Mouse (Mus musculus): Measurements from ENCODE around the gene Nlrc3. TPM values are rescaled to one million over a fixed set of nuclear protein-coding genes. Genes with fewer than 3 reads are reported as not detected.
"Not testable (repeated sequence)": the region's sequence is repeated elsewhere in the genome, so short reads cannot be mapped to it uniquely, and the experiment has no call there.

Gene Nlrc3
- polyA plus RNA-seq, 1 experiment from 2014 or later = 0.87 TPM

DNA sequence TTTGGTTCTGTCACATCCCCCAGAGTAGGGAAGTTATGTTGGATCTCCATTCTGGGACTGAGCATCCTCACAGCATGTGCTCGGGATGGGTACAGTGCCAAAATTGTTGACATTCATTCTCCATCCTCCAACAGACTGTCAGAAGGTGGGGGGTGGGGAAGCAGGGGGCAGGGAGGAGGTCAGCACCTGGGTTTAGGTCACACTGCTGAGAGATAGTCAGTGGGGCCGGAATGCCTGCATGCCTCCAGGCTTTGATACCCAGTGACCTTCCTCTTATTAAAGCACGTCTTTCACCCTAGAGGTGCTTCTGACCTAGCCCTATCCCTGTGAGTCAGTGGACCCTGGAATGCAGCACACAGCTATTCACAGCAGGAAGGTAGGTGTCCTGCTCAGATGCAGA, 280 bp upstream of the Nlrc3 start:
- Histone ChIP-seq H3K27me3 (no peaks in the 10 kb centered on the region), H3K27ac (replicated peaks) (no peak overlapping the region), H3K4me1 (no peaks in the 10 kb centered on the region), H3K9me3 (replicated peaks) (no peaks in the 10 kb centered on the region), H3K9ac (no peak overlapping the region), H3K4me2 (replicated peaks) (no peak overlapping the region), H3K36me3 (peaks cover 38% of the 10 kb centered on the region), H3K4me3 (replicated peaks) (no peak overlapping the region)
- 22% methylated on average over 3 of the region's 3 CpGs for WGBS
- ATAC-seq (ENCODE audit: insufficient number of reproducible peaks, low FRiP score, low TSS enrichment, low read depth) = no peak

- no peaks in the 10 kb centered on the region for H3K4me1 ChIP-seq
- no peak overlapping the region for H3K9ac ChIP-seq
- no peaks in the 10 kb centered on the region for H3K27me3 ChIP-seq
- no peak overlapping the region for H3K4me2 ChIP-seq (replicated peaks)
- no peak overlapping the region for H3K27ac ChIP-seq (replicated peaks)
- no peak for ATAC-seq (ENCODE audit: insufficient number of reproducible peaks, low FRiP score, low TSS enrichment, low read depth)
- WGBS = 84% methylated on average over 7 of the region's 7 CpGs
- no peaks in the 10 kb centered on the region for H3K9me3 ChIP-seq (replicated peaks)
- H3K36me3 ChIP-seq = peaks cover 28% of the 10 kb centered on the region
- H3K4me3 ChIP-seq (replicated peaks) = no peak overlapping the region
Measured at GRCm38 (mm10) chr16:3975658-3976057, 774 bp downstream of the Nlrc3 start.

DNA sequence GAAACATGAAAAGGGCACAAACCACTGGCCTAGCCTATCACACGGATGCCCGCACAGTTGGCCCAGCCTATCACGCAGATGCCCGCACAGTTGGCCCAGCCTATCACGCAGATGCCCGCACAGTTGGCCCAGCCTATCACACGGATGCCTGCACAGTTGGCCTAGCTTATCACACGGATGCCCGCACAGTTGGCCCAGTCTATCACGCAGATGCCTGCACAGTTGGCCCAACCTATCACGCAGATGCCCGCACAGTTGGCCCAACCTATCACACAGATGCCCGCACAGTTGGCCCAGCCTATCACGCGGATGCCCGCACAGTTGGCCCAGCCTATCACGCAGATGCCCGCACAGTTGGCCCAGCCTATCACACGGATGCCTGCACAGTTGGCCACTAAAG, 2.0 kb downstream of the Nlrc3 start:
- 91% methylated on average over 19 of the region's 19 CpGs for whole genome bisulfite sequencing
- not testable (repeated sequence) for H3K4me3 ChIP-seq (replicated peaks); ATAC-seq (ENCODE audit: insufficient number of reproducible peaks, low FRiP score, low TSS enrichment, low read depth); H3K9me3 ChIP-seq (replicated peaks); H3K27me3 ChIP-seq; H3K9ac ChIP-seq; H3K4me1 ChIP-seq; H3K4me2 ChIP-seq (replicated peaks); H3K27ac ChIP-seq (replicated peaks)
- H3K36me3 ChIP-seq = peaks cover 16% of the 10 kb centered on the region

DNA sequence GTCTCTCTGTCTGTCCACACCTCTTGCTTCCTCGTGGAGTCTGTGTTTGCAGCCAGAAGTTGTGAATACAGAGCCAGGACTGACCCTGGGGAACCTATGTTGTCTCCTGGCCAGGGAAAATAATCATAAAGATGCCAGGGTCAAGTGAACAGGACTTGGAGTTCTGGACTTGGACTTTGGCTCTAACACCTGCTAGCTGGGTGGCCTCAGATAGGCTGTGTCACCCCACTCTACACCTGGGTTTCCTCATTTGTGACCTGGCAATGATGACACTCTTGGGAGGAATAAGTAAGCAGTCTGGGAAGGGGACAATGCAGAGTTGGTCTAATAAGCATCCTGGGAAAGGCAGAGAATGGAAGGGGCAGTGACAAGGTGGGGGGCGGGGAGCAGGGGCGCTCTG, 10.9 kb downstream of the Nlrc3 start:
- Histone ChIP-seq H3K4me2 (replicated peaks) (no peak overlapping the region), H3K4me1 (no peaks in the 10 kb centered on the region), H3K27me3 (no peaks in the 10 kb centered on the region), H3K36me3 (no peaks in the 10 kb centered on the region), H3K9ac (no peak overlapping the region), H3K27ac (replicated peaks) (no peak overlapping the region), H3K9me3 (replicated peaks) (no peaks in the 10 kb centered on the region), H3K4me3 (replicated peaks) (no peak overlapping the region)
- WGBS = 78% methylated on average over 3 of the region's 3 CpGs
- ATAC-seq (ENCODE audit: insufficient number of reproducible peaks, low FRiP score, low TSS enrichment, low read depth) = no peak

- no peaks in the 10 kb centered on the region for H3K36me3 ChIP-seq
- ATAC-seq (ENCODE audit: insufficient number of reproducible peaks, low FRiP score, low TSS enrichment, low read depth) = 0 out of 2 replicates have a peak, but pooled peaks have one; percentile 51
- 70% methylated on average over 10 of the region's 10 CpGs for WGBS
- H3K4me1 ChIP-seq = no peaks in the 10 kb centered on the region
- H3K4me2 ChIP-seq (replicated peaks) = no peak overlapping the region
- H3K27ac ChIP-seq (replicated peaks) = no peak overlapping the region
- H3K4me3 ChIP-seq (replicated peaks) = no peak overlapping the region
- H3K9ac ChIP-seq = no peak overlapping the region
- H3K27me3 ChIP-seq = no peaks in the 10 kb centered on the region
- no peaks in the 10 kb centered on the region for H3K9me3 ChIP-seq (replicated peaks)
Measured at GRCm38 (mm10) chr16:3964990-3965389, 11.4 kb downstream of the Nlrc3 start.

DNA sequence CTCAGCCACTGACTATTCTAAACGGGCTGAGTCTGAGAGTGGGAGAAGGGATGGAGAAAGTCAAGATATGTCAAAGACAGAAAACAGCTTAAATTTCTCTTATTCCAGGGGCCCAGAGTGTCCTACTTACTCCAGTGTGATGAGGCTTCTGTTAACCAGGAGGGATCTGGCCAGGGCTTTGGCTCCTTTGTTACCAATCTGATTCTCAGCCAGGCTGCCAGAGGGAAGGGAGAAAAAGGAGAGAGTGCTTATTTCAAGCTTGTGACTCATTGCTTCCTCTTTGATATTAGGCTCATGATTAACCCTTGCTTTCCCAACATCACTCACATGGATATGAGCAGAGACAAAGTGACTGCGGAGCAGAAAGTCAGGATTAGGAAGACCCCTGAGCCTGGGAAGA, 17.2 kb downstream of the Nlrc3 start:
- H3K4me2 ChIP-seq (replicated peaks) = no peak overlapping the region

DNA sequence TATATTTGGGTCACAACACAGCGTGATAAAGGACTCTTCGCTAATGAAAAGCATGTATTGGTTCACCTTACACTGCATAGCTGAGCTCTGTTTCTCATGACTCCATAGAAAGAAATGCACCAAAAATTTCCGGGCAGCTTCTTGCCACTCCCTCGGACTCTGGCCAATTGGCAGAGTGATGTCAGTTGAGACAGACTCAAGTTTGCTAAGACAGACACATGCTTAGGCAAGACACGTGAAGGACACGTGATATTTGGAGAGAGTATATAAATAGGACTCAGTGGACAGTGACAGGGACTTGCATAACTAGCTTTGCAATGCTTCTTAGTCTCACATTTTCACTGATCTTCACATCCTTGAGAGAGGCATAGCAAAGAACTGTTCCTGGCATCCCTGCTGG, 20.1 kb downstream of the Nlrc3 start:
- no peaks in the 10 kb centered on the region for H3K4me1 ChIP-seq
- WGBS = 73% methylated on average over 6 of the region's 6 CpGs
- H3K27me3 ChIP-seq = no peaks in the 10 kb centered on the region
- H3K9ac ChIP-seq = no peak overlapping the region
- H3K4me2 ChIP-seq (replicated peaks) = no peak overlapping the region
- no peaks in the 10 kb centered on the region for H3K9me3 ChIP-seq (replicated peaks)
- H3K4me3 ChIP-seq (replicated peaks) = no peak overlapping the region
- no peak overlapping the region for H3K27ac ChIP-seq (replicated peaks)
- ATAC-seq (ENCODE audit: insufficient number of reproducible peaks, low FRiP score, low TSS enrichment, low read depth) = no peak
- no peaks in the 10 kb centered on the region for H3K36me3 ChIP-seq

More for the DNA sequence above, 17.2 kb downstream of the Nlrc3 start:
- Histone ChIP-seq H3K27me3 (no peaks in the 10 kb centered on the region), H3K9me3 (replicated peaks) (no peaks in the 10 kb centered on the region), H3K9ac (no peak overlapping the region), H3K4me1 (no peaks in the 10 kb centered on the region), H3K27ac (replicated peaks) (no peak overlapping the region), H3K36me3 (no peaks in the 10 kb centered on the region), H3K4me3 (replicated peaks) (no peak overlapping the region)
- no peak for ATAC-seq (ENCODE audit: insufficient number of reproducible peaks, low FRiP score, low TSS enrichment, low read depth)
- WGBS = 60% methylated on average over 2 of the region's 2 CpGs

DNA sequence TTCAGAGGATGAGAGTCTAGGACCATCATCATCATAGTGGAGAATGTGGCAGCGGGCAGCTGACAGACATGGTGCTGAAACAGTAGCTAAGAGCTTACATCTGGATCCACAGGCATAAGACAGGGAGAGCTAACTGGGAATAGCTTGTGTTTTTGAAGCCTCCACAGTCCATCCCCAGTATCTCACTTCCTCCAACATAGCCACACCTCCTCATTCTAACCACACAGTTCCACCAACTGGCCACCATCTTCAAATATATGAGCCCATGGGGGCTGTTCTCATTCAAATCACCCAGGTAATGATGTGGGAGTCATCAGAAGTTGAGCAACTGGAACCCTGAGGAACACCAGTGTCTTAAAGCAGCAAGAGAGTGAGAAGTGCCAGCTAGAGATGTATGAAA, 25.3 kb downstream of the Nlrc3 start:
- H3K4me3 ChIP-seq (replicated peaks) = no peak overlapping the region
- no peaks in the 10 kb centered on the region for H3K36me3 ChIP-seq
- no peak overlapping the region for H3K27ac ChIP-seq (replicated peaks)
- H3K4me1 ChIP-seq = no peaks in the 10 kb centered on the region
- WGBS = 73% methylated on average over 1 of the region's 1 CpGs
- no peaks in the 10 kb centered on the region for H3K27me3 ChIP-seq
- H3K9ac ChIP-seq = no peak overlapping the region
- no peaks in the 10 kb centered on the region for H3K9me3 ChIP-seq (replicated peaks)
- H3K4me2 ChIP-seq (replicated peaks) = no peak overlapping the region
- ATAC-seq (ENCODE audit: insufficient number of reproducible peaks, low FRiP score, low TSS enrichment, low read depth) = no peak

DNA sequence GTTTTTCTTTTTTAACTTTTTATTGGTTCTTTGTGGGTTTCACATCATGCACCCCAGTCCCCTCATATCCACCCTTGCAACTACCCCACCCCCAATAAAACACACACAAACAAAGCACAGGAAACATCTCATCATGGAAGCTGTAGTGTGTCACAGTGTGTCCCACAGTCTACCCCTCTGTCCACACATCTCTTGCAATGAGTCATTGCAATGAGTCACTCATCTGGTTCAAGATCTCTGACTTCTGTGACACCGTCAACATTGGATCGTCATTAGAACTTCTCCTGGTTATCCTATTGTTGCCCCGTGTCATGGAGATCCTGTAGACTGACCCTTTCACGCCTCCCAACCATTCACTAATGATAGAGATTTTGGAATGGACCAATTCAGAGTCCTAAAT, 41.7 kb downstream of the Nlrc3 start:
- Histone ChIP-seq H3K27ac (replicated peaks) (no peak overlapping the region), H3K4me1 (no peaks in the 10 kb centered on the region), H3K27me3 (no peaks in the 10 kb centered on the region), H3K4me3 (replicated peaks) (no peak overlapping the region), H3K4me2 (replicated peaks) (no peak overlapping the region), H3K9ac (no peak overlapping the region), H3K36me3 (peaks cover 84% of the 10 kb centered on the region), H3K9me3 (replicated peaks) (no peaks in the 10 kb centered on the region)
- no peak for ATAC-seq (ENCODE audit: insufficient number of reproducible peaks, low FRiP score, low TSS enrichment, low read depth)
- WGBS = 86% methylated on average over 4 of the region's 4 CpGs

GRCm38 (mm10) chr16:3934091-3934490, 42.3 kb downstream of the Nlrc3 start:
- H3K36me3 ChIP-seq = peaks cover 86% of the 10 kb centered on the region
- H3K27ac ChIP-seq (replicated peaks) = no peak overlapping the region
- ATAC-seq (ENCODE audit: insufficient number of reproducible peaks, low FRiP score, low TSS enrichment, low read depth) = no peak
- H3K4me3 ChIP-seq (replicated peaks) = no peak overlapping the region
- H3K9me3 ChIP-seq (replicated peaks) = no peaks in the 10 kb centered on the region
- no peak overlapping the region for H3K4me2 ChIP-seq (replicated peaks)
- no peaks in the 10 kb centered on the region for H3K4me1 ChIP-seq
- 95% methylated on average over 1 of the region's 1 CpGs for WGBS
- H3K9ac ChIP-seq = no peak overlapping the region
- H3K27me3 ChIP-seq = no peaks in the 10 kb centered on the region

DNA sequence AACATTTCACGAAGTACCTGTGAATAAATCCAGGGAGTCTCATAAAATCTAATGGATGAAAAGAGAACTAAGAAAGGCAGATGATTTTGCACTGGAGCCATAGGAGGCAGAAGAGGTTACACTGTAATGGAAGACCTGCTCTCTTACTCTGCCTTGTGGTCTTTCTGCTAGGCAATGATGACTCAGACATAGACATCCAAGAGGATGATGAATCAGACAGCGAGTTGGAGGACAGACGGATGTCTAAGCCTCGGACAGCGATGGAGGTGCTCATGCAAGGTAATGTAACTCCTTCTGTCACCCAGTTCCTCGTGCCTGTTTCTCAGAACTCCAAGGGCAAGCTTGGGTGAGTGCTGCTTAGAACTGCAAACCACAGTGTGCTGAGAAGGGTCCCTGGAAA, 42.9 kb downstream of the Nlrc3 start:
- no peaks in the 10 kb centered on the region for H3K4me1 ChIP-seq
- H3K27ac ChIP-seq (replicated peaks) = no peak overlapping the region
- ATAC-seq (ENCODE audit: insufficient number of reproducible peaks, low FRiP score, low TSS enrichment, low read depth) = no peak
- H3K4me3 ChIP-seq (replicated peaks) = no peak overlapping the region
- no peaks in the 10 kb centered on the region for H3K9me3 ChIP-seq (replicated peaks)
- no peak overlapping the region for H3K9ac ChIP-seq
- H3K27me3 ChIP-seq = no peaks in the 10 kb centered on the region
- H3K4me2 ChIP-seq (replicated peaks) = no peak overlapping the region
- H3K36me3 ChIP-seq = peaks cover 84% of the 10 kb centered on the region
- WGBS = 89% methylated on average over 6 of the region's 6 CpGs

- no peaks in the 10 kb centered on the region for H3K9me3 ChIP-seq (replicated peaks)
- 75% methylated on average over 7 of the region's 7 CpGs for WGBS
- H3K4me2 ChIP-seq (replicated peaks) = no peak overlapping the region
- no peak overlapping the region for H3K9ac ChIP-seq
- ATAC-seq (ENCODE audit: insufficient number of reproducible peaks, low FRiP score, low TSS enrichment, low read depth) = no peak
- peaks cover 76% of the 10 kb centered on the region for H3K36me3 ChIP-seq
- H3K4me3 ChIP-seq (replicated peaks) = no peak overlapping the region
- H3K27ac ChIP-seq (replicated peaks) = no peak overlapping the region
- H3K27me3 ChIP-seq = no peaks in the 10 kb centered on the region
- H3K4me1 ChIP-seq = no peaks in the 10 kb centered on the region
Measured at GRCm38 (mm10) chr16:3929151-3929550, 47.3 kb downstream of the Nlrc3 start.

Data from embryonic facial prominence, embryonic 15.5 days (tissue).